Mouse (Mus musculus) lung, adult 2 months (tissue): Measurements from ENCODE around the gene Tmem236.

Experiments used
- CTCF ChIP-seq: fragments of 200-500 bp; IDR thresholded peaks from 2 replicates; pipeline ENCODE4 v1.5.1; 2011; ENCODE audit warnings: mild to moderate bottlenecking, low read length, control low read depth; ENCODE audit not compliant: insufficient read depth
- POLR2A ChIP-seq: fragments of 200-500 bp; IDR thresholded peaks from 2 replicates; pipeline ENCODE4 v1.6.1; 2011; ENCODE audit warnings: low read depth, mild to moderate bottlenecking, control low read depth, low read length, borderline replicate concordance; ENCODE audit errors: extremely low read depth

- TF ChIP-seq CTCF: no peak
- no peak for TF ChIP-seq POLR2A
Observed at GRCm38 (mm10) chr2:14251938-14252337, 77.6 kb downstream of the Tmem236 start.
